Mouse (Mus musculus): Measurements from ENCODE around the gene Ppp1r13b.

DNA sequence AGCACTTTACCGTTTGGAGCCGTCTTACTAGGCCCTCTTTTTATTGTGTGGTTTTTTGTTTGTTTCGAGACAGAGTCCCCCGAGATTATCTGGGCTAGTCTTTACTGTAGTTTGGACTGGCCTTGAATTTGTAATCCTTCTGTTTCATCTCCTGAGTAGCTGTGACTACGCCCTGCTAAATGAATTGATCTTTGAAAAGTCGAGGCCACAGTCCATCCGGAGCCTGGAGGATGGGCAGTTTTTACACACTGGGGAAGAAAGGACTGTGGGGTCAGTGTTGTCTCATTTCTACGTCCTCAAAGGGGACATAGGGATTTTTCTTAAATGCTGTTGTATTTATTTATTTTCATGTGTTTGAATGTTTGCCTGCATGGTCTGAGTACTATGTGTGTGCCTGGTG is 89.9 kb downstream of the Ppp1r13b start:
- TF ChIP-seq EP300 (optimal IDR thresholded peaks at IDR 0.05) (no peak), CTCF (IDR thresholded peaks at IDR 0.05; ENCODE audit: low read depth) (no peak)
